Mouse (Mus musculus) MEL (cell line): ENCODE results near the gene Rad54l2. TPM values are rescaled to one million over a fixed set of nuclear protein-coding genes. Genes with fewer than 3 reads are reported as not detected.

Source experiments
- DNase-seq: peaks from one replicate; pipeline ENCODE4 v3.0.0; 2011; ENCODE audit warnings: low read depth, low spot score
- H3K27ac ChIP-seq: 2 replicates; pipeline ENCODE4 v1.5.1; 2012; ENCODE audit warnings: low read depth, mild to moderate bottlenecking, control low read depth, low read length, moderate library complexity; ENCODE audit not compliant: control insufficient read depth
- H3K27me3 ChIP-seq, 2 experiments: fragments of 150-350 bp in 1 of 2; sonication (generic) in 1 of 2; 2 replicates each; pipeline ENCODE4 v1.6.1; 2012; ENCODE audit warnings: low read length in 2 of 2, mild to moderate bottlenecking in 2 of 2, improper control_type of control experiment in 1 of 2, moderate library complexity in 1 of 2; ENCODE audit not compliant: insufficient read depth in 2 of 2, control insufficient read depth in 1 of 2
- H3K36me3 ChIP-seq, 2 experiments: 2 replicates each; pipeline ENCODE4 v1.6.1; 2012 to 2014; ENCODE audit warnings: low read length in 2 of 2, improper control_type of control experiment in 1 of 2, inconsistent platforms in 1 of 2, mild to moderate bottlenecking in 1 of 2; ENCODE audit not compliant: insufficient read depth in 2 of 2, control insufficient read depth in 1 of 2
- H3K4me1 ChIP-seq, 2 experiments: fragments of 150-350 bp in 1 of 2; sonication (generic) in 1 of 2; 2 replicates each; pipeline ENCODE4 v1.6.1; 2012; ENCODE audit warnings: low read length in 2 of 2, improper control_type of control experiment in 1 of 2, mild to moderate bottlenecking in 1 of 2; ENCODE audit not compliant: insufficient read depth in 2 of 2, control insufficient read depth in 1 of 2
- H3K4me3 ChIP-seq, 2 experiments: fragments of 150-350 bp in 1 of 2; sonication (generic) in 1 of 2; 2 replicates each; pipeline ENCODE4 v1.5.1; 2012; ENCODE audit warnings: low read depth in 2 of 2, low read length in 2 of 2, mild to moderate bottlenecking in 2 of 2, moderate library complexity in 2 of 2, control low read depth in 1 of 2, improper control_type of control experiment in 1 of 2; ENCODE audit not compliant: control insufficient read depth in 1 of 2, insufficient read depth in 1 of 2
- H3K79me2 ChIP-seq: 2 replicates; pipeline ENCODE4 v1.6.1; 2012; ENCODE audit warnings: mild to moderate bottlenecking, low read length, moderate library complexity; ENCODE audit not compliant: control insufficient read depth, poor library complexity, insufficient read depth
- H3K9ac ChIP-seq: 2 replicates; pipeline ENCODE4 v1.6.1; 2012; ENCODE audit warnings: low read depth, mild to moderate bottlenecking, control low read depth, low read length, moderate library complexity; ENCODE audit not compliant: control insufficient read depth, poor library complexity, severe bottlenecking
- H3K9me3 ChIP-seq: fragments of 150-350 bp; sonication (generic); replicated peaks from 2 replicates; pipeline ENCODE4 v1.6.1; 2012; ENCODE audit warnings: mild to moderate bottlenecking, low read length, improper control_type of control experiment, moderate library complexity; ENCODE audit not compliant: insufficient read depth
- CHD1 ChIP-seq: IDR thresholded peaks from 2 replicates; pipeline ENCODE4 v1.6.1; 2012; ENCODE audit warnings: low read depth, mild to moderate bottlenecking, inconsistent platforms, low read length, improper control_type of control experiment
- CHD2 ChIP-seq: IDR thresholded peaks from 2 replicates; pipeline ENCODE4 v1.6.1; 2011; ENCODE audit warnings: low read length, improper control_type of control experiment
- ELF1 ChIP-seq: IDR thresholded peaks from 2 replicates; pipeline ENCODE4 v1.6.1; 2014; ENCODE audit warnings: low read depth, mild to moderate bottlenecking, inconsistent platforms, low read length, improper control_type of control experiment, moderate library complexity
- GATA1 ChIP-seq: IDR thresholded peaks from 2 replicates; pipeline ENCODE4 v1.6.1; 2011; ENCODE audit warnings: low read depth, low read length, improper control_type of control experiment
- HCFC1 ChIP-seq: IDR thresholded peaks from 2 replicates; pipeline ENCODE4 v1.6.1; 2012; ENCODE audit warnings: low read depth, mild to moderate bottlenecking, inconsistent platforms, low read length, improper control_type of control experiment, moderate library complexity
- MAFK ChIP-seq: IDR thresholded peaks from 2 replicates; pipeline ENCODE4 v1.6.1; 2011; ENCODE audit warnings: low read depth, mild to moderate bottlenecking, low read length, improper control_type of control experiment, borderline replicate concordance
- MAX ChIP-seq: IDR thresholded peaks from 2 replicates; pipeline ENCODE4 v1.6.1; 2011; ENCODE audit warnings: low read length, improper control_type of control experiment
- MYC ChIP-seq: IDR thresholded peaks from 2 replicates; pipeline ENCODE4 v1.6.1; 2011; ENCODE audit warnings: low read depth, mild to moderate bottlenecking, low read length, improper control_type of control experiment, moderate library complexity
- POLR2A ChIP-seq, 2 experiments: IDR thresholded peaks; 2 replicates each; pipeline ENCODE4 v1.6.1; 2011 to 2012; ENCODE audit warnings: low read length in 2 of 2, mild to moderate bottlenecking in 2 of 2, control low read depth in 1 of 2, improper control_type of control experiment in 1 of 2, low read depth in 1 of 2, moderate library complexity in 1 of 2; ENCODE audit not compliant: control insufficient read depth in 1 of 2, insufficient read depth in 1 of 2, poor library complexity in 1 of 2
- POLR2AphosphoS2 ChIP-seq: IDR thresholded peaks from 2 replicates; pipeline ENCODE4 v1.6.1; 2011; ENCODE audit warnings: low read length, improper control_type of control experiment
- RAD21 ChIP-seq: IDR thresholded peaks from 2 replicates; pipeline ENCODE4 v1.6.1; 2011; ENCODE audit warnings: mild to moderate bottlenecking, low read depth, low read length, improper control_type of control experiment
- SIN3A ChIP-seq: IDR thresholded peaks from 2 replicates; pipeline ENCODE4 v1.6.1; 2012; ENCODE audit warnings: low read length, improper control_type of control experiment, inconsistent platforms
- TAL1 ChIP-seq: IDR thresholded peaks from 2 replicates; pipeline ENCODE4 v1.6.1; 2012; ENCODE audit warnings: mild to moderate bottlenecking, inconsistent platforms, low read length, moderate library complexity, mixed read lengths
- TBP ChIP-seq: IDR thresholded peaks from 2 replicates; pipeline ENCODE4 v1.8.0; 2011; ENCODE audit warnings: low read depth, low read length, improper control_type of control experiment
- TCF12 ChIP-seq: IDR thresholded peaks from 2 replicates; pipeline ENCODE4 v1.6.1; 2014; ENCODE audit warnings: low read depth, mild to moderate bottlenecking, inconsistent platforms, low read length, improper control_type of control experiment, moderate library complexity
- USF2 ChIP-seq, 2 experiments: IDR thresholded peaks; 2 replicates each; pipeline ENCODE4 v1.6.1; 2011 to 2012; ENCODE audit warnings: improper control_type of control experiment in 2 of 2, low read length in 2 of 2, borderline replicate concordance in 1 of 2, inconsistent platforms in 1 of 2, low read depth in 1 of 2, mild to moderate bottlenecking in 1 of 2; ENCODE audit not compliant: insufficient read depth in 1 of 2
- ZC3H11A ChIP-seq: IDR thresholded peaks from 2 replicates; pipeline ENCODE4 v1.6.1; 2012; ENCODE audit warnings: low read depth, mild to moderate bottlenecking, inconsistent platforms, low read length, improper control_type of control experiment
- ZKSCAN1 ChIP-seq: IDR thresholded peaks from 2 replicates; pipeline ENCODE4 v1.6.1; 2012; ENCODE audit warnings: low read depth, mild to moderate bottlenecking, inconsistent platforms, low read length, improper control_type of control experiment, moderate library complexity
- ZNF384 ChIP-seq: IDR thresholded peaks from 2 replicates; pipeline ENCODE4 v1.6.1; 2012; ENCODE audit warnings: low read depth, mild to moderate bottlenecking, inconsistent platforms, low read length, improper control_type of control experiment
- polyA plus RNA-seq, 2 experiments: library from polyadenylated mRNA; stranded (reverse) in 1 of 2; unstranded in 1 of 2; fragments of >175 nt in 1 of 2; fragments of >200 nt in 1 of 2; gene quantifications; 2 replicates each; pipeline versions ENCODE4 v1.2.1 to v1.2.4; 2012; ENCODE audit warnings: low replicate concordance in 2 of 2, low read depth in 1 of 2; ENCODE audit not compliant: insufficient read length in 2 of 2, insufficient read depth in 1 of 2, missing spikeins in 1 of 2
- total RNA-seq: library from RNA; depleted of rRNA; stranded (reverse); fragments of 300-350 nt; gene quantifications from 2 replicates; pipeline ENCODE4 v1.2.3, GENCODE M21; 2012

Gene Rad54l2
- total and polyA plus RNA-seq, 3 experiments: 11.9 to 27.2 (median 15.5) TPM

- TF ChIP-seq POLR2A (IDR thresholded peaks at IDR 0.05; ENCODE audit: control insufficient read depth in 1 of 2, insufficient read depth in 1 of 2, low read depth in 1 of 2, low read length in 2 of 2, poor library complexity in 1 of 2): no peak
- no peak for TF ChIP-seq ZKSCAN1
- no peak for TF ChIP-seq HCFC1
- TF ChIP-seq TAL1: no peak
- no peak for TF ChIP-seq POLR2AphosphoS2
- TF ChIP-seq ZNF384: no peak
- TF ChIP-seq ZC3H11A: no peak
- no peak for TF ChIP-seq RAD21
- no peak for TF ChIP-seq CHD2
- TF ChIP-seq GATA1: no peak
- TF ChIP-seq MAFK: no peak
- no peak for TF ChIP-seq SIN3A
- no peak for TF ChIP-seq MAX
- TF ChIP-seq MYC: no peak
- TF ChIP-seq CHD1: no peak
- TF ChIP-seq USF2 (IDR thresholded peaks at IDR 0.05; ENCODE audit: borderline replicate concordance in 1 of 2, insufficient read depth in 1 of 2, low read depth in 1 of 2, low read length in 2 of 2): no peak
- TF ChIP-seq TBP: no peak
- no peak for TF ChIP-seq TCF12
- no peak overlapping the region for H3K9ac ChIP-seq
- no peak overlapping the region for H3K27ac ChIP-seq
- H3K9me3 ChIP-seq: no peaks in the 10 kb centered on the region
- no peaks in the 10 kb centered on the region for H3K4me1 ChIP-seq
- DNase-seq: no peak
- no peaks in the 10 kb centered on the region for H3K79me2 ChIP-seq
- peaks cover 0 to 1% of the 10 kb centered on the region in 2 experiments; a peak in 1 of 4 replicates for H3K36me3 ChIP-seq
- no peaks in the 10 kb centered on the region for H3K27me3 ChIP-seq
- H3K4me3 ChIP-seq: no peak overlapping the region
Measured at GRCm38 (mm10) chr9:106656820-106657219, 132.2 kb downstream of the Rad54l2 start.

GRCm38 (mm10) chr9:106655884-106656720, 132.9 kb downstream of the Rad54l2 start, which contains the start of gene Grm2:
TSS of gene Grm2 (minus strand) at chr9:106656082.
- Histone ChIP-seq H3K9me3 (no peaks in the 10 kb centered on the region), H3K4me3 (no peak within 1 kb of the TSS), H3K9ac (no peak within 1 kb of the TSS), H3K27me3 (no peaks in the 10 kb centered on the region), H3K79me2 (no peaks in the 10 kb centered on the region), H3K36me3 (no peaks in the 10 kb centered on the region), H3K4me1 (no peaks in the 10 kb centered on the region), H3K27ac (no peak within 1 kb of the TSS)
- DNase-seq: peak; percentile 11
- TF ChIP-seq MAX (no peak), ZKSCAN1 (peak; percentile 96), ELF1 (no peak), TCF12 (no peak)
